Mouse (Mus musculus): ENCODE measurements around the gene Fbxw16.
"Not testable (repeated sequence)": the region's sequence is repeated elsewhere in the genome, so short reads cannot be mapped to it uniquely, and the experiment has no call there.

The Fbxw16 gene

DNA sequence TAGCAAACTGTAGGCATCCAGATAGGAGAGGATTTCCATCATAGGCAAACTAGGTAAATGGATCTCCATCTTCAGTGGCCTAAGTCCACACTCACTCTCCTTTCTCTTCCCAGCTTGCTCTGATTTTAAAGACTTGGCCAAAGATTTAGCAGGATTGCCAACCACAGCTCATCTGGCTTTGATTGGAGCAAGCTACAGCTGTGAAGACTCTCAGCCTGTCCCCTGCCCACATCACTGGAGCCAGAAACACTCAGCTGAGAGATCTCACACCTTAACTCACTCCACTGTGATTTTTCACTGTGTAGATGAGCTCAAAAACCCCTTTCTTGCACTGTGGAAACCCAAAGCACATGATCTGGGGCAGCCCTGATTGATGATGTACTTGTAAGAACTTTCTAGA, at the start of gene Fbxw16:
TSS of gene Fbxw16 (minus strand) at position 101 of the 400 bp plus-strand sequence.
- in situ Hi-C loops (cut with MboI; ENCODE audit: low sequenced_read_pairs) = no loop called here

- in situ Hi-C loops (cut with MboI; ENCODE audit: low sequenced_read_pairs) = not testable (repeated sequence)
These were observed 46.8 kb upstream of the Fbxw16 start, which contains the start of gene Fbxw19 for GRCm38 (mm10) chr9:109495775-109496174. Gene Fbxw19, minus strand, starts transcription at chr9:109495875.

DNA sequence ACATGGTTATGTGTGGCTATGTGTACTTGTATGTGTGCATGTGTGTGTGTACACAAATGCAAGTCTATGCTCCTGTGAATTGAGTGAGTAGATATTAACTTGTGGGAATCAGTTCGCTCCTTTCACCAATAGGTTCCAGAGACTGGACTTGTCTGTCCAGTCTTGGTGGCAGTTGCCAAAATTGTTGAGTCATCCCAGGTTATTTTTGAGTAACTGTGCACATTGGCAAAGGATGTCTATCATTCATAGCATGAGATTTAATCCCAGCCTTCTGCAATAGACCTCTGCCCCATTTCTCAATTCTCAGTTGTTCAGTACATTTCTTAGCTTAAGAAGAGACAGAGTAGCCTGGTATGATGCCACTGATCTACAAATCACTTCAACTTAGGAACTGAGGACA, 16.0 kb downstream of the Fbxw16 start:
- in situ Hi-C loops (cut with MboI; ENCODE audit: low sequenced_read_pairs) = no loop called here

- in situ Hi-C loops (cut with MboI; ENCODE audit: low sequenced_read_pairs) = not testable (repeated sequence)
These were observed 44.7 kb downstream of the Fbxw16 start, which contains the start of gene Fbxw22 for GRCm38 (mm10) chr9:109404196-109404595. Gene Fbxw22, minus strand, starts transcription at chr9:109404296.
